Mouse (Mus musculus) midbrain, embryonic 14.5 days (tissue): ENCODE results near the gene 1700069L16Rik. TPM values are rescaled to one million over a fixed set of nuclear protein-coding genes. Genes with fewer than 3 reads are reported as not detected.

Experiments
- ATAC-seq: fragments of 200-750 bp; cut with Nextera tagmentation; 2 replicates; pipeline ENCODE4 v1.8.0; 2017; ENCODE audit warnings: moderate number of reproducible peaks, moderate library complexity; ENCODE audit not compliant: low FRiP score, low TSS enrichment
- DNase-seq: peaks from one replicate; pipeline ENCODE4 v3.0.0-alpha.2; 2015
- H3K27ac ChIP-seq: fragments of 300-500 bp; sonication (generic); replicated peaks from 2 replicates; pipeline ENCODE4 v1.5.1; 2014; ENCODE audit warnings: mild to moderate bottlenecking, low read depth, low read length, moderate library complexity
- H3K27me3 ChIP-seq: fragments of 300-500 bp; sonication (generic); 2 replicates; pipeline ENCODE4 v1.6.1; 2014; ENCODE audit warnings: low read length, control low read depth, mixed read lengths; ENCODE audit not compliant: control insufficient read depth, insufficient read depth
- H3K36me3 ChIP-seq: fragments of 300-500 bp; sonication (generic); 2 replicates; pipeline ENCODE4 v1.6.1; 2014; ENCODE audit warnings: low read length, control low read depth; ENCODE audit not compliant: control insufficient read depth, insufficient read depth
- H3K4me1 ChIP-seq: fragments of 300-500 bp; sonication (generic); 2 replicates; pipeline ENCODE4 v1.6.1; 2014; ENCODE audit warnings: mild to moderate bottlenecking, antibody characterized with exemption, low read length, control low read depth; ENCODE audit not compliant: control insufficient read depth, insufficient read depth
- H3K4me2 ChIP-seq: fragments of 300-500 bp; sonication (generic); 2 replicates; pipeline ENCODE4 v1.6.1; 2014; ENCODE audit warnings: mild to moderate bottlenecking, low read length, moderate library complexity
- H3K4me3 ChIP-seq: fragments of 300-500 bp; sonication (generic); replicated peaks from 2 replicates; pipeline ENCODE4 v1.5.1; 2014; ENCODE audit warnings: low read depth, low read length
- H3K9ac ChIP-seq: fragments of 300-500 bp; sonication (generic); replicated peaks from 2 replicates; pipeline ENCODE4 v1.6.1; 2014; ENCODE audit warnings: mild to moderate bottlenecking, low read length, moderate library complexity
- H3K9me3 ChIP-seq: fragments of 300-500 bp; sonication (generic); 2 replicates; pipeline ENCODE4 v1.6.1; 2016; ENCODE audit warnings: low read length, control low read depth, mixed read lengths; ENCODE audit not compliant: control insufficient read depth
- WGBS: fragments of 180-500 bp; shearing (Covaris S2); extraction: QIAGEN DNeasy Blood & Tissue Kit; methylation state at CpG from one replicate; pipeline ENCODE4 v1.1.7; 2014; 5-methylcytosine and 5-hydroxymethylcytosine counted together
- polyA plus RNA-seq: library from polyadenylated mRNA; unstranded; fragments of >200 nt; fragmentation: Nextera tagmentation; extraction: Ambion mirVana; gene quantifications from 2 replicates; pipeline ENCODE4 v1.2.1, GENCODE M21; 2014

1700069L16Rik gene
- polyA plus RNA-seq, 1 experiment from 2014 or later = not detected

- ATAC-seq = no peak
- 90% methylated on average over 2 of the region's 2 CpGs for WGBS
- H3K4me2 ChIP-seq = no peak overlapping the region
Measured at GRCm38 (mm10) chr5:113761585-113761984, 37.0 kb upstream of the 1700069L16Rik start.

GRCm38 (mm10) chr5:113755347-113756030, 30.9 kb upstream of the 1700069L16Rik start:
- DNase-seq (no peak), ATAC-seq (no peak)
- Histone ChIP-seq H3K4me3 (no peak overlapping the region), H3K4me2 (no peak overlapping the region), H3K9ac (no peak overlapping the region), H3K27me3 (no peaks in the 10 kb centered on the region), H3K36me3 (peaks cover 100% of the 10 kb centered on the region), H3K27ac (no peak overlapping the region), H3K4me1 (no peaks in the 10 kb centered on the region), H3K9me3 (no peaks in the 10 kb centered on the region)
- WGBS = 93% methylated on average over 15 of the region's 15 CpGs

More at GRCm38 (mm10) chr5:113761585-113761984, 37.0 kb upstream of the 1700069L16Rik start:
- Histone ChIP-seq H3K27ac (no peak overlapping the region), H3K36me3 (peaks cover 83% of the 10 kb centered on the region), H3K9ac (no peak overlapping the region), H3K27me3 (no peaks in the 10 kb centered on the region), H3K4me1 (no peaks in the 10 kb centered on the region), H3K9me3 (no peaks in the 10 kb centered on the region), H3K4me3 (no peak overlapping the region)
- DNase-seq = no peak

GRCm38 (mm10) chr5:113751521-113752157, 27.1 kb upstream of the 1700069L16Rik start:
- DNase-seq (no peak), ATAC-seq (no peak)
- peaks cover 100% of the 10 kb centered on the region for H3K36me3 ChIP-seq
- no peak overlapping the region for H3K4me2 ChIP-seq
- no peaks in the 10 kb centered on the region for H3K9me3 ChIP-seq
- no peaks in the 10 kb centered on the region for H3K4me1 ChIP-seq
- WGBS = 93% methylated on average over 9 of the region's 9 CpGs
- H3K4me3 ChIP-seq = no peak overlapping the region
- H3K27ac ChIP-seq = no peak overlapping the region
- H3K27me3 ChIP-seq = no peaks in the 10 kb centered on the region
- H3K9ac ChIP-seq = no peak overlapping the region

GRCm38 (mm10) chr5:113748556-113749331, 24.2 kb upstream of the 1700069L16Rik start:
- H3K4me3 ChIP-seq = no peak overlapping the region
- no peak overlapping the region for H3K4me2 ChIP-seq
- peaks cover 100% of the 10 kb centered on the region for H3K36me3 ChIP-seq
- H3K4me1 ChIP-seq = no peaks in the 10 kb centered on the region
- 93% methylated on average over 13 of the region's 13 CpGs for WGBS
- no peaks in the 10 kb centered on the region for H3K27me3 ChIP-seq
- ATAC-seq (no peak), DNase-seq (no peak)
- H3K9ac ChIP-seq = no peak overlapping the region
- H3K27ac ChIP-seq = no peak overlapping the region
- H3K9me3 ChIP-seq = no peaks in the 10 kb centered on the region

- Histone ChIP-seq H3K36me3 (peaks cover 100% of the 10 kb centered on the region), H3K4me2 (no peak overlapping the region), H3K4me1 (no peaks in the 10 kb centered on the region), H3K9ac (no peak overlapping the region), H3K27ac (no peak overlapping the region), H3K4me3 (no peak overlapping the region), H3K9me3 (no peaks in the 10 kb centered on the region), H3K27me3 (no peaks in the 10 kb centered on the region)
- ATAC-seq (no peak), DNase-seq (no peak)
- 94% methylated on average over 5 of the region's 5 CpGs for WGBS
Measured at GRCm38 (mm10) chr5:113747629-113748028, 23.1 kb upstream of the 1700069L16Rik start.

GRCm38 (mm10) chr5:113737607-113738237, 13.2 kb upstream of the 1700069L16Rik start:
- H3K4me3 ChIP-seq = no peak overlapping the region
- no peak overlapping the region for H3K9ac ChIP-seq
- no peaks in the 10 kb centered on the region for H3K9me3 ChIP-seq
- ATAC-seq (no peak), DNase-seq (no peak)
- H3K36me3 ChIP-seq = peaks cover 49% of the 10 kb centered on the region
- H3K4me1 ChIP-seq = peaks cover 13% of the 10 kb centered on the region
- WGBS = 91% methylated on average over 11 of the region's 11 CpGs
- no peak overlapping the region for H3K27ac ChIP-seq
- no peaks in the 10 kb centered on the region for H3K27me3 ChIP-seq
- H3K4me2 ChIP-seq = no peak overlapping the region

GRCm38 (mm10) chr5:113736522-113737164, 12.1 kb upstream of the 1700069L16Rik start:
- peaks cover 38% of the 10 kb centered on the region for H3K36me3 ChIP-seq
- 38% methylated on average over 15 of the region's 15 CpGs for WGBS
- peak overlapping the region; percentile 67 for H3K4me2 ChIP-seq
- DNase-seq (no peak), ATAC-seq (no peak)
- H3K4me1 ChIP-seq = peaks cover 13% of the 10 kb centered on the region
- H3K9me3 ChIP-seq = no peaks in the 10 kb centered on the region
- peak overlapping the region; percentile 57 for H3K4me3 ChIP-seq
- H3K27ac ChIP-seq = peak overlapping the region; percentile 98
- H3K9ac ChIP-seq = peak overlapping the region; percentile 68
- H3K27me3 ChIP-seq = no peaks in the 10 kb centered on the region

GRCm38 (mm10) chr5:113736113-113736502, 11.5 kb upstream of the 1700069L16Rik start:
- peak overlapping the region; percentile 98 for H3K27ac ChIP-seq
- ATAC-seq = no peak; the same call in 1 of the 2 replicates
- peak overlapping the region; percentile 57 for H3K4me3 ChIP-seq
- no peaks in the 10 kb centered on the region for H3K9me3 ChIP-seq
- H3K4me2 ChIP-seq = peak overlapping the region; percentile 67
- H3K36me3 ChIP-seq = peaks cover 32% of the 10 kb centered on the region
- H3K4me1 ChIP-seq = peaks cover 14% of the 10 kb centered on the region
- 4% methylated on average over 10 of the region's 10 CpGs for WGBS
- DNase-seq = no peak
- peak overlapping the region; percentile 68 for H3K9ac ChIP-seq
- no peaks in the 10 kb centered on the region for H3K27me3 ChIP-seq
